Mouse (Mus musculus) lung, embryonic 16.5 days (tissue): Measurements from ENCODE around the gene Tmem11. TPM values are rescaled to one million over a fixed set of nuclear protein-coding genes. Genes with fewer than 3 reads are reported as not detected.
"Not testable (repeated sequence)": the region's sequence is repeated elsewhere in the genome, so short reads cannot be mapped to it uniquely, and the experiment has no call there.

ENCODE experiments used
- ATAC-seq: fragments of 200-750 bp; cut with Nextera tagmentation; 2 replicates; pipeline ENCODE4 v1.8.0; 2017; ENCODE audit warnings: low read depth, mild to moderate bottlenecking, moderate library complexity
- H3K27ac ChIP-seq: fragments of 300-500 bp; sonication (generic); 2 replicates; pipeline ENCODE4 v1.5.1; 2014; ENCODE audit warnings: mild to moderate bottlenecking, control low read depth, low read length
- H3K27me3 ChIP-seq: fragments of 300-500 bp; sonication (generic); 2 replicates; pipeline ENCODE4 v1.6.1; 2014; ENCODE audit warnings: low read depth, low read length, mixed read lengths; ENCODE audit not compliant: control insufficient read depth, insufficient read depth
- H3K36me3 ChIP-seq: fragments of 300-500 bp; sonication (generic); 2 replicates; pipeline ENCODE4 v1.6.1; 2014; ENCODE audit warnings: low read length; ENCODE audit not compliant: control insufficient read depth, insufficient read depth
- H3K4me1 ChIP-seq: fragments of 300-500 bp; sonication (generic); replicated peaks from 2 replicates; pipeline ENCODE4 v1.6.1; 2014; ENCODE audit warnings: low read length, mixed read lengths; ENCODE audit not compliant: control insufficient read depth, insufficient read depth
- H3K4me2 ChIP-seq: fragments of 300-500 bp; sonication (generic); 2 replicates; pipeline ENCODE4 v1.6.1; 2014; ENCODE audit warnings: low read depth, low read length, control low read depth
- H3K4me3 ChIP-seq: fragments of 300-500 bp; sonication (generic); 2 replicates; pipeline ENCODE4 v1.5.1; 2014; ENCODE audit warnings: mild to moderate bottlenecking, low read length, control low read depth
- H3K9ac ChIP-seq: fragments of 300-500 bp; sonication (generic); 2 replicates; pipeline ENCODE4 v1.6.1; 2014; ENCODE audit warnings: low read length, control low read depth
- H3K9me3 ChIP-seq: fragments of 300-500 bp; sonication (generic); 2 replicates; pipeline ENCODE4 v1.6.1; 2016; ENCODE audit warnings: low read length; ENCODE audit not compliant: control insufficient read depth
- WGBS: fragments of 180-500 bp; shearing (Covaris S2); extraction: QIAGEN DNeasy Blood & Tissue Kit; methylation state at CpG from one replicate; pipeline ENCODE4 v1.1.7; 2014; 5-methylcytosine and 5-hydroxymethylcytosine counted together
- polyA plus RNA-seq: library from polyadenylated mRNA; unstranded; fragments of >200 nt; fragmentation: Nextera tagmentation; extraction: Ambion mirVana; gene quantifications from 2 replicates; pipeline ENCODE4 v1.2.1, GENCODE M21; 2015

The Tmem11 gene
- polyA plus RNA-seq, 1 experiment from 2014 or later: 57.6 TPM

- ATAC-seq: no peak
These were observed 7.7 kb downstream of the Tmem11 start for GRCm38 (mm10) chr11:60871409-60871808.

GRCm38 (mm10) chr11:60869471-60869870 lies 9.6 kb downstream of the Tmem11 start:
- WGBS: 89% methylated on average over 6 of the region's 6 CpGs
- not testable (repeated sequence) for H3K4me3 ChIP-seq, H3K9ac ChIP-seq, H3K27ac ChIP-seq, H3K27me3 ChIP-seq, H3K36me3 ChIP-seq, ATAC-seq, H3K4me2 ChIP-seq, H3K9me3 ChIP-seq
- peaks cover 12% of the 10 kb centered on the region for H3K4me1 ChIP-seq

More at GRCm38 (mm10) chr11:60871409-60871808, 7.7 kb downstream of the Tmem11 start:
- no peaks in the 10 kb centered on the region for H3K27me3 ChIP-seq
- no peaks in the 10 kb centered on the region for H3K36me3 ChIP-seq
- no peak overlapping the region for H3K9ac ChIP-seq
- no peak overlapping the region for H3K4me3 ChIP-seq
- 47% methylated on average over 4 of the region's 4 CpGs for WGBS
- no peak overlapping the region for H3K27ac ChIP-seq
- no peak overlapping the region for H3K4me2 ChIP-seq
- H3K9me3 ChIP-seq: no peaks in the 10 kb centered on the region
- peaks cover 28% of the 10 kb centered on the region for H3K4me1 ChIP-seq

- Histone ChIP-seq H3K4me2 (no peak overlapping the region), H3K27ac (no peak overlapping the region), H3K27me3 (no peaks in the 10 kb centered on the region), H3K4me1 (peaks cover 4% of the 10 kb centered on the region), H3K4me3 (no peak overlapping the region), H3K9ac (no peak overlapping the region), H3K9me3 (no peaks in the 10 kb centered on the region), H3K36me3 (peaks cover 14% of the 10 kb centered on the region; the same call in 1 of the 2 replicates)
- 0 out of 2 replicates have a peak, but pooled peaks have one; percentile 18 for ATAC-seq
- WGBS: 60% methylated on average over 8 of the region's 8 CpGs
These were observed 11.2 kb downstream of the Tmem11 start for GRCm38 (mm10) chr11:60867904-60868303.

- Histone ChIP-seq H3K4me1 (peaks cover 4% of the 10 kb centered on the region), H3K9ac (no peak overlapping the region), H3K4me3 (no peak overlapping the region), H3K27ac (no peak overlapping the region), H3K36me3 (peaks cover 17% of the 10 kb centered on the region; the same call in 1 of the 2 replicates), H3K27me3 (no peaks in the 10 kb centered on the region), H3K4me2 (no peak overlapping the region), H3K9me3 (no peaks in the 10 kb centered on the region)
- no peak for ATAC-seq
- 79% methylated on average over 3 of the region's 3 CpGs for WGBS
These were observed 11.6 kb downstream of the Tmem11 start for GRCm38 (mm10) chr11:60867456-60867855.

GRCm38 (mm10) chr11:60866021-60866420 lies 13.1 kb downstream of the Tmem11 start:
- no peak overlapping the region for H3K4me3 ChIP-seq
- H3K9me3 ChIP-seq: no peaks in the 10 kb centered on the region
- no peak for ATAC-seq
- WGBS: 62% methylated on average over 2 of the region's 2 CpGs
- no peak overlapping the region for H3K4me2 ChIP-seq
- H3K27ac ChIP-seq: no peak overlapping the region
- H3K36me3 ChIP-seq: peaks cover 29% of the 10 kb centered on the region
- H3K9ac ChIP-seq: no peak overlapping the region
- H3K27me3 ChIP-seq: no peaks in the 10 kb centered on the region
- no peaks in the 10 kb centered on the region; the same call in none of the 2 replicates for H3K4me1 ChIP-seq

- Histone ChIP-seq H3K9me3 (no peaks in the 10 kb centered on the region), H3K4me1 (no peaks in the 10 kb centered on the region; the same call in none of the 2 replicates), H3K4me3 (no peak overlapping the region), H3K36me3 (peaks cover 31% of the 10 kb centered on the region), H3K27me3 (no peaks in the 10 kb centered on the region), H3K4me2 (no peak overlapping the region), H3K9ac (no peak overlapping the region), H3K27ac (no peak overlapping the region)
- ATAC-seq: no peak
- WGBS: 80% methylated on average over 14 of the region's 14 CpGs
These were observed 14.2 kb downstream of the Tmem11 start for GRCm38 (mm10) chr11:60864916-60865315.

- H3K9me3 ChIP-seq: no peaks in the 10 kb centered on the region
- no peak overlapping the region for H3K9ac ChIP-seq
- WGBS: 92% methylated on average over 2 of the region's 2 CpGs
- peaks cover 34% of the 10 kb centered on the region for H3K36me3 ChIP-seq
- H3K27me3 ChIP-seq: no peaks in the 10 kb centered on the region
- no peak overlapping the region for H3K4me2 ChIP-seq
- no peak for ATAC-seq
- no peak overlapping the region for H3K4me3 ChIP-seq
- H3K4me1 ChIP-seq: no peaks in the 10 kb centered on the region; the same call in none of the 2 replicates
- no peak overlapping the region for H3K27ac ChIP-seq
These were observed 14.9 kb downstream of the Tmem11 start for GRCm38 (mm10) chr11:60864166-60864565.

GRCm38 (mm10) chr11:60863196-60863595 lies 15.9 kb downstream of the Tmem11 start:
- H3K27ac ChIP-seq: no peak overlapping the region
- H3K36me3 ChIP-seq: peaks cover 38% of the 10 kb centered on the region
- no peaks in the 10 kb centered on the region for H3K27me3 ChIP-seq
- H3K4me2 ChIP-seq: no peak overlapping the region
- no peaks in the 10 kb centered on the region for H3K9me3 ChIP-seq
- H3K4me1 ChIP-seq: no peaks in the 10 kb centered on the region; the same call in none of the 2 replicates
- no peak overlapping the region for H3K9ac ChIP-seq
- 75% methylated on average over 4 of the region's 4 CpGs for WGBS
- no peak for ATAC-seq
- no peak overlapping the region for H3K4me3 ChIP-seq

- no peaks in the 10 kb centered on the region for H3K27me3 ChIP-seq
- ATAC-seq: no peak
- no peak overlapping the region for H3K27ac ChIP-seq
- H3K36me3 ChIP-seq: peaks cover 42% of the 10 kb centered on the region
- no peaks in the 10 kb centered on the region; the same call in none of the 2 replicates for H3K4me1 ChIP-seq
- no peak overlapping the region for H3K9ac ChIP-seq
- no peak overlapping the region for H3K4me3 ChIP-seq
- 90% methylated on average over 3 of the region's 3 CpGs for WGBS
- H3K9me3 ChIP-seq: no peaks in the 10 kb centered on the region
- H3K4me2 ChIP-seq: no peak overlapping the region
These were observed 17.1 kb downstream of the Tmem11 start for GRCm38 (mm10) chr11:60861993-60862392.

GRCm38 (mm10) chr11:60856587-60856986 lies 22.5 kb downstream of the Tmem11 start:
- Histone ChIP-seq H3K9ac (no peak overlapping the region), H3K4me3 (no peak overlapping the region), H3K27me3 (no peaks in the 10 kb centered on the region), H3K9me3 (no peaks in the 10 kb centered on the region), H3K4me2 (no peak overlapping the region), H3K36me3 (peaks cover 38% of the 10 kb centered on the region), H3K4me1 (no peaks in the 10 kb centered on the region), H3K27ac (no peak overlapping the region)
- 39% methylated on average over 3 of the region's 3 CpGs for WGBS
- no peak for ATAC-seq
